Mouse (Mus musculus) embryo, embryonic 11 days (tissue): ENCODE measurements at regions not wholly inside any gene's neighbourhood (a gene's known extent, or its start where the extent isn't known, plus 50 kb on each side); places are given as distances from the start of the nearest gene placed in this dataset.
"Not testable (repeated sequence)": the region's sequence is repeated elsewhere in the genome, so short reads cannot be mapped to it uniquely, and the experiment has no call there.

Source experiments
- DNase-seq: peaks from one replicate; pipeline ENCODE4 v3.0.0-alpha.2; 2015

DNA sequence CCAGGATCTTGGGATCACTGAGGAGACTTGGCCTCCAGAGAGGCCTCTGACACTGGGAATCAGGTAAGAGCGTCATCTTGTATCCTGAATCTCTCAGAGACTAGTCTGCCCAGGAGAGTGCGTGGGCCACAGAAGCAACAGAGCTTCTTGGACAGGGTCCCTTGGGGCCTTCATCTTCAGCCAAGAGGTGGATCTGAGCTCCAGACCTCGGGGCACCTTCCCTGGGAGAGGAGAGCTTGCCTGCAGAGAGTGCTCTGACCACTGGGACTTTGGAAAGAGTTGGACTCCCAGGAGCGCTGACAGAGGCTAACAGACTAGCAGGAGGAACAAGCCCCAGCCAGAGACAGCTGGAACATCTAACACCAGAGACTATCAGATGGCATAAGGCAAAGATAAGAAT lies 73.9 kb upstream of the Gm15319 start:
- not testable (repeated sequence) for DNase-seq

DNA sequence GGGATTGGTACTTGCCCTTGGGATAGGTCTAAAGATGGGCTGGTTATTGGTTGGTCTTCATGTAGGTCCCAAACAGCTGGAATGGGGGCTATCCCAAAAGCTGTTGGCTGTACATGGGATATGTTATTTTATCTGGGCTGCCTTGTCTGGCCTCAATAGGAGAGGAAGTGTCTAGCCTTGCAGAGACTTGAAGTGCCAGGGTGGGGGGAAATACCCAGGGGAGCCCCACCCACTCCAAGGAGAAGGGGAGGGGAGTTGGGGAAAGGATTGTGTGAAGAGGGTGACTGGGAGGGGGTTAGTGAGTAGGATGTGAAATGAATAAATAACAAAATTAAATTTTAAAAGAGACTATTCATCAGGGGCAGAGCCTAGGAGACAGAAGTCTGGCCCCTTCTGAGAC lies 70.2 kb upstream of the Gm15319 start:
- not testable (repeated sequence) for DNase-seq

DNA sequence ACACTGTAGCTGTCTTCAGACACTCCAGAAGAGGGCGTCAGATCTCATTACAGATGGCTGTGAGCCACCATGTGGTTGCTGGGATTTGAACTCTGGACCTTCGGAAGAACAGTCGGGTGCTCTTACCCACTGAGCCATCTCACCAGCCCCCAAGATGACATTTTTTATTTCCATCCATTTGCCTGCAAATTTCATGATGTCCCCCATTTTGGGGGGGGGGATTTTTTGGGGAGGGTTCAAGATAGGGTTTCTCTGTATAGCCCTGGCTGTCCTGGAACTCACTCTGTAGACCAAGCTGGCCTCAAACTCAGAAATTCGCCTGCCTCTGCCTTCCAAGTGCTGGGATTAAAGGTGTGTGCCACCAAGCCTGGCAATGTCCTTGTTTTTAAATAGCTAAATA lies 66.5 kb upstream of the Gm15319 start:
- not testable (repeated sequence) for DNase-seq

DNA sequence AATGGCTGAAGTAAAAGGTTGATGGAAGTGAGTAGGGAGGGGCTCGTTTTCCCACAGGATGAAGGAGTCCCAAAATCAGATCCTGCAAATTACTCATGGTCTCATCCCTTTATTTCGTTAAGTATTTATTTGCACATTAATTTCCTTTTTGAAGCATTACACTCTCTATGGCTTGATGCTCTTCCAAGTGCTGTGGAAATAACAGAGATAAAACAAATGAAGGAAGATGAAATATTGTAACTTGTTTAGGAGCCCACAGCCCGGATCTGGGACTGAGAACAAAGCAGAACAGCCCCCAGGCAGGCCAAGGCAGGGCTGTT lies 61.9 kb upstream of the Gm15319 start:
- peak; percentile 18 for DNase-seq

DNA sequence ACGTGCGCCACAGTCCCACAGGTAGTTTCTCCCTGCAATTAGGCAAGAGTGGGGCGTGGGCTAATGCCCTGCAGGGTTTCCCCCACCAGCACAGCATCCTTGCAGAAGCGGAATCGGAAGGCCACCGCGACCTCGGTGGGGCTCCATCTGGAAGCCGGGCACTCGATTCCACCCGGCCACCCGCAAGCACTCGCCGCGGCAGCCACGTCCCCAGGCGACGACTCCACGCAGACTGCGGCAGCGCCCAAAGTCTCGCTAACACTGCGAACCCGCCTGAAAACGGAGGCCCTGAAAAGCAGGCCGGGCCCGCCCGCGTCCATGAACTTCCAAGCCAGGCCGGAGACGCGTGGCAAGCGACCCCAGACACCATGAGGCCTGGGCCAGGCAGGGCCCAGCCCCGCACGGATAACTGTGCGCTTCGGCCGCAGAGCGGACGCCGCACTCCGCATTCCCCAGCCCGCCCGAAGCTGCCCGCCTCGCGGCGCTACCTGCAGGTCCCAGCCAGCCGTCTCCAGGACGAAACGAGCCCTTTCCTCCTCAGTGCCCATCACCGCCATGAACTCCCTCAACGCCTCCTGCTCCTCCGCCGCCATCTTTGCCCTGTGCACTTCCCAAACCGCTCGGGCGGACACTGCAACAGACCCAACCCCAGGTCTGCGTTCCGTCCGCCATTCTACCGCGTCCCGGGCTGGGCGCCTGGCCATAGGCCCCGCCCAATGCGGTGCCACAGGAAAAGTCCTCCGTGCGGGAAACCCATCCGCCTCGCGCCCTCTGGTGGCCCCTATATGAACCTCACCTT lies 61.3 kb upstream of the Gm15319 start:
- DNase-seq = peak; percentile 98

DNA sequence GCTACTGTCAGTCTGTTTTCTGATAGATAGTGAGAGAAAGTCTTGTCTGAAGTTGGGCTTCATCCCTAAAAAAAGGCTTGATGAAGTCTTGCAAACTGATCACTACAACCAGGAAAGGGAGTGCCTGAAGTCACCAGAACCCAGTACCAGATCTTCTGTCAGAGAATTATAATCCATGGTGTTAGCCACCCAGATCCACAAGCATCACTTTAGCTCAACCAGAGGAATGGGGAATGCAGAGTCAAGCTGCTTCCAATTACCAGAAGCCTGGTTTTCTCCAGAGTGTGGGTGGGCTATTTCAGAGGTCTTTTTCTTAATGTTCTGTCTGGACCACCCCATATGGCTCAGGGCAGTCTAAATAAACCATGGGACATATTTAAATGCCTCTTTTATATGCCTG lies 57.8 kb upstream of the Gm15319 start:
- not testable (repeated sequence) for DNase-seq
